Mouse (Mus musculus): Measurements from ENCODE around the gene Rtn2. TPM values are rescaled to one million over a fixed set of nuclear protein-coding genes. Genes with fewer than 3 reads are reported as not detected.

Rtn2 gene
- total RNA-seq, 2 experiments from 2014 or later = 137 to 148 TPM

DNA sequence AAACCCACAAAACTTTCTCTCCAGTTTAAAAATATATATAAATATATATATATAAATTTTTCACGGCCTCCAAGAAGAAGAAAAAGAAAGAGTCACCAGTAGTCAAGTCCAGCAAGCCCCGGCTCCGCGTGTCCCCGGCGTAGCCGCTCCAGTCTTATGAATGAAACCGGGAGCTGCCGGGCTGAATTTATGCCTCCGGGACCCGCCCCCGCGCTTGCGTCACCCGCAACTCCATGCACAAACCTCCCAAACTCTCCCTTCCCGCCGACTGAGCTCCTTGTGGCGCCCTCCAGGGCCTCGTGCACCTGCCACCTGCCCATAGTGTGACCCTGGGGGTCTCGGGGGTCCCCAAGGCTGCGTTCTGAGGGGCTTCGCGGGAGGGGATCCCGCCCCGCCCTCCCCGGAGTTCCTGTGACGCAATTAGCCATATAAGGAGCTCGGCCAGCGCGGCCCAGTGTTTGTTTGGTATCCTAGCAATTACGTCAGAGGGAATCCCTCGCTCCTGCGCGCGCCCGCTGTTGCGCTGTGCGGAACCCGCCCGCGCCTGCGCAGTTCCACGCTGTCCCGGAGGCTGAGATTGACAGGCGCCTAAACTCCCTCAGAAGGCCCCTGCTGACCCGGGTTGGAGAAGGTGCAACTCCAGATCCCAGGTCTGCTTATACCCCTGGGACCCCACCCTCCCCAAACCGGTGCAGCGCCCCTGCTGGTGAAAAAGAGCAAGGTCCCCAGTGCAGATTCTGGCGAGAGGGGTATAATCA lies 27.6 kb downstream of the Rtn2 start, which contains the start of gene Fosb:
Fosb (minus strand) TSS at position 168 of the 758 bp plus-strand sequence.
- peak; percentile 95 for DNase-seq
- intact Hi-C loops (cut with DNase I) = loop anchor here (1.0 kb wide), 1 partner anchor 22 kb away; no protein-coding TSS in a partner anchor

DNA sequence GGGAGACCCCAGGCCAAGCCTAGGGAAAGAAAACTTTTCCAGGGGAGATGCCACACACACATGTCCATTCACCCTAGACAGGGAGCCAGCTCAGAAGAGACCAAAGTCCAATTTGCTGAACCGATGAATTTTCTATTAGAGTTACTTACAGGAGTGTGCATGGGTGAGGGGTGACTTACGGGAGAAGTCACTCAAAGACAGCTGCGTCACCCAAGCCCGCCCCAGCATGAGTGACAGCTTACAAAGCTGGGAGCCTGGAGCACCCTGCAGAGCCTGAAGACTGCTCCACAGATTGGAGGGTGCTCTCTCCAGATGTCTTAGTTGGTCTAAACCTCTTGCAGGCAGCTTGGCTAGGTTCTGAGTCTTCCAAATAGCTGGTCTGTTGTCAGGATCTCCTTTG lies 29.6 kb downstream of the Rtn2 start:
- intact Hi-C loops (cut with DNase I) = no loop called here
- no peak for DNase-seq

DNA sequence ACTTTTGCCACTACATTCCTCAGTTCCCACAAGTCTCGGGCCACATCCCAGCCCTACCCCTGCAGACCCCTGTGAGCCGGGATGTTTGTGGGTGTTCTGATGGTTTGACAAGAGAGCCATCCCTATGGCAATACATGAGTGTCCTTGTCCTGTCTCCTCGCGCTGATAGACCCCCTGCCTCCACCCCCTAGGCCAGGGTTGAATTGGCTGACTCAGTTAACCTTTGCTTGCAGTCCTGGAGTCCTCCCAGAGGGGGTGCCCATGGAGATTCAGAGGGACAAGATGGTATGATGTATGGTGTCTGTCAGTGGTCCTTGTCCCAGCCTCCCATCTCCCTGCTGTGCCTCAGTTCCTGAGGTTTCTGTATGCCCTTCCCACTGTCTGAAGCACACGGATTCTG lies 31.6 kb downstream of the Rtn2 start:
- intact Hi-C loops (cut with DNase I) = no loop called here
- no peak for DNase-seq

DNA sequence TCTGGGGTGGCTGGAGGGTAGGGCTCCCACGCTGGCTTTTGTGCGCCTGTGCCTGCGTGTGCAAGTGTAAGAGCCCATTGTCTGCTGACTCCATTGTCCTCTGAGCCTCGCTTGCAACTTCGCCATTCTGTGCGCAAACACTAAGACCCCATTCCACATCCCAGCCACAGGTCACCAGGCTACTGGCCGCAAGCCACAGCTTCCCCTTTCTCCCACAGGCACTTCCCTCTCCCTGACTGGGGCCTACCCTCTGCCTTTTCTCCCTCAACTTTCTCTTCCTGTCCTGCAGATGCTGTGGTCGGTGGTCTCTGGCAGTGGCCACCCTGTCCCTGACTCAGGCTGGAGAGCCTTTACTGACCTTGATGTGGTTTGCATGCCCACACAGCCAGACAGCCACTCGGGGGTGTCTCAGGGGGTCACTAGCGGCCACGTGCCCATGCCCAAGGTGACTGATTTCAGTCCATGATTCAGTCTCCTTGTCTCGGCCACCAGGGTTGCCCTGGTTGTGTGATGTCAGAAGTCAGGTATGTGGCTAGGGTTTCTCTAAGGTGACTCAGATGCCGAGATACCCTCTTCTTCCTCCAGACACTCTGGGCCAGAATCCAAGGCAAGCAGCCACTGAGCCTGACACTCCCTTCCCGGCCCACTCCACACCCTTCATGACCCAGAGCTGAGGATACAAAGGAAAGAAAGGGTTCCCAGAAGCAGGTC lies 34.2 kb downstream of the Rtn2 start:
- intact Hi-C loops (cut with DNase I) = no loop called here
- peak in 1 of 2 experiments; percentile 57 for DNase-seq

DNA sequence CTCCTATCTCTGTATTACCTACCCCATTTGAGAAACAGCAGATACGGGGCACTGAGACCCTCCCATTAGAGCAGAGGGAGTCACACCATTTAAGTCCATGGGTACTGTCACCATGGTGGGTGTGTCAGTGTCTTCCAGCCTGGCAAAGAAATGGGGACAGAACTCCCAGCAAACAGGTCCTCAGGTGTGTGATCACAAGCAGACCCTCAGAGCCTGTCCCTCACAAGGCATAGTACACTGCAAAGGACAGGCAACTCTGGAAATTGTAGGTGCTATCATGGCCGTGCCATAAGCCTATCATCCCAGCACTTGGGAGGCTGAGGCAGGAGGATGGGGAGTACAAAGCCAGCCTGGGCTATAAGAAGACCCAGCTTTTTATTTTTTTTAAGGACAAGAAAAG lies 35.8 kb downstream of the Rtn2 start:
- DNase-seq = no peak
- intact Hi-C loops (cut with DNase I) = no loop called here

DNA sequence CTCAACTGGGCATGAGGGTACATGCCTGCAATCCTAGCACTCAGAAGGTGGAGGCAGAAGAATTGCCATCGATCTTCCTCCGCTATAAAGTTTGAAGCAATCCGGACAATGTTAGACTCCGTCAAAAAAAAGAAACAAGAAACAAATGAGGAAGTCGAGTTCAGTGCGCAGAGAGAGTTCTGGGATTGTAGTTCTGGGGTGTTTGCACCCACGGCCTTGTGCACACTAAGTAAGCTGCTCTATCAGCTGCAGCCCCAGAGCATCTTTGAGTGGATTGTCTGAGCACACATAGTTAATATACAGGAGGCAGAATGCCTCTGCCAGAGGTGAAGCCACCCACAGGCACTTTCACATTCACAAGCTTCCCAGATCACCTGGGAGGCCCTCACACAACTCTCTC lies 36.3 kb downstream of the Rtn2 start:
- intact Hi-C loops (cut with DNase I) = no loop called here

DNA sequence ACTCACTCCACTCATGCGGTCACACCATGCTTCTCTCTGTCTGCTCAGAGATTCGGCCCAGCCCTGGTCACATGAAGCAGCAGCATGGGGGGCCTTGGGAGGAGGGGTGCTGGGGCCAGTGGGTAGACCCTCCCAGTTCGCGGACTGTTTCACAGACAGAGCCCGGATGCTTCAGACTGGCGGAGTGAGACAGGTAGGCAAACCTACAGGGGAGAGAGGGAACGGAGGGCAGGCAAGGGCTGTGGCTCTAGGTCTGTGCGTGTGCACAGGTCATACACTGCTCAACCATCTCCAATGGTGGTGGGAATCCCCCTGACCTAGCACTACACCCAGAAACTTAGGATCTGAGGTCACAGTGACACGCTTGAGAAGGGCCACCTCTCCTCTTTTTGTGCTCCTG lies 37.0 kb downstream of the Rtn2 start:
- no peak for DNase-seq
- intact Hi-C loops (cut with DNase I) = no loop called here

More for the DNA sequence above, 36.3 kb downstream of the Rtn2 start:
- DNase-seq = no peak

DNA sequence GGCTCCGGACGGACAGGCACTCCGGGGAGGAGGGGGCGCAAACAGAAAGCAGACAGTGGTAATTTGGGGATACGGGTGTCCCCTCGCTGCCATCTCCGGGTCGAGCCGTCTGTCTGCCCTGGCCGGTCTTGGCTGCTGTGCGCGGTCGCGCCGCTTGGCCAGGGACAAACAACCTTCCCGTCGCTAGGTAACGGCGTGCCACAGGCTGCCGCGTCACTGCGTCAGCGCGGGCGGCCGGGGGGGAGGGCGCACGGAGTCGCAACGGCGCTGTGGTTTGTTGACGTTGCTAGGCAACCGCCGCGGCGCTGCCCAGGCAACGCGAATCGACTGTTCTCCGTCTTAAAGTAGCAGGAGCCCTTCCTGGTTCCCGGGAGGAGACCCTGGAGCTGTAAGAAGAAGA lies 37.5 kb downstream of the Rtn2 start:
- intact Hi-C loops (cut with DNase I) = no loop called here
- DNase-seq = peak; percentile 96 to 97

DNA sequence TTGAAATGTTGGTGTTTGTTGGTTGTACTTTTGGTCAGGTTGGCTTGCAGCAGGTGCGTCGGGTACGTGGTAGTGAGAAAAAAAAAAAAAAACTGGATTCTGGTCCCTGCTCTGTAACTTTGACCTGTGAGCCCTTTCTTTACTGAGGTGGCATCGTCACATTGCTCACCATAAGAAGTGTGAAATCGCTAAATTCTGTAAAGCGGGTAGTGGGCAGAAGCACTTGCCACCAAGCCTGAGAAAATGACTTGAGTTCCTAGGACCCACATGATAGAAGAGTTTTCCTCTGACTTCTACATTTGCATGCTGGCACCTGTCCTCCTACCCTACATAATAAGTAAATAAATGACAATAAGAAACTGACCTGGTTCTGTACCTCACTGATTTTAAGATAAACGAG lies 38.2 kb downstream of the Rtn2 start:
- no peak for DNase-seq
- intact Hi-C loops (cut with DNase I) = no loop called here

DNA sequence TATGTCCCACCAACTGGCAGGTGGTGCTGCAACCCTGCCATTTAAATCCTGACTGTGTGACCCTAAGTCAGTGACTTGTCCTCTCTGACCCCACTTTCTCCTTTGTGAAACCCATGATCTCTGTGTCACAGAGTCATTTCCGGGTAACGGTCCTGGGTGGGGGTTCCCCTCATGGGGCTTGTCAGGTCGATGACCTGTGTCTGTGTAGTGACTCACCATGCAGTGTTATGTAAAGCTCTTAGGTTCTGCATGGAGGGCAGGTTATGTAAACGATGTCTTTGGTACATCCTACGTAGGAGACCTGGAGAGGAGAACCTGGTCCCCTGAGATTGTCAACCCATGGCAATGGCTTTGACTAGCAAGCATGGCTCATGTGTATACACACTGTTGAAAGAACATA lies 39.0 kb downstream of the Rtn2 start:
- intact Hi-C loops (cut with DNase I) = no loop called here
- DNase-seq = no peak

DNA sequence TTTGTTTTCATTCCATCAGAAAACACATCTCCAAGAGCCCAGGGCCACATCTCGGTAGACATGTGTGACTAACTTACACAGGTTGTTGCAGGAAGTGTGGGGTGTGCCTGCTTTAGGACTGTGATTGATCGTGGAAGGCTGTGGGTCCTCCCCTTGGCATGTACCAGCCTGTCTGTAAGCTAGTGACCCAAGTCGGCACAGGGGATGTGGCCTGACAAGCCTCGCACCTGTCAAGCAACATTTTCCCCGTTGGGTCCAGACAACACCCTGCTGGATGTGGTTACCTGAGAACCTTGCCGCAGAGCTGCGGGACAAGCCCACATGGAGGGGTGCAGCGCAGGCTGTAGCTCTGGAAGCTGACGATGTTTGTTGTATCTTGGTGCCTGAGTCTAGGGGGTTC lies 40.1 kb downstream of the Rtn2 start:
- intact Hi-C loops (cut with DNase I) = no loop called here
- DNase-seq = no peak

DNA sequence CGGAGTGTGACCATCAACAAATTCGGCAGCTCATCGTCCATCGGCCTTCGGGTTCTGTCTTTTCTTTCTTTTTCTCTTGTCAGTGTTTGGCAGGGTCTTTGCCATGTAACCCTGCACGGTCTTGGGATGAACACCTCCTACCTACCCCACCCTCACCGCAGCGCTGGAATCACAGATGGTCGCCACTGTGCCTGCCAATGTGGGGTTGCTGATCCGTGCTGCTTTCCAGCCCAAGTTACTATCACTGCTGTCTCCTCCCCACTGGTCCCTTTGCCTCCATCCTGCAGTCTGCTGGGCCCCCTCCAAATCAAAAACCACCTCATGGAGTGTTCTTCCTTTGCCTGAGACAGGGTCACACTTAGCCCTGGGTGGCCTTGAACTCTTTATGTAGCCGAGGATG lies 41.8 kb downstream of the Rtn2 start:
- intact Hi-C loops (cut with DNase I) = no loop called here
- no peak for DNase-seq

DNA sequence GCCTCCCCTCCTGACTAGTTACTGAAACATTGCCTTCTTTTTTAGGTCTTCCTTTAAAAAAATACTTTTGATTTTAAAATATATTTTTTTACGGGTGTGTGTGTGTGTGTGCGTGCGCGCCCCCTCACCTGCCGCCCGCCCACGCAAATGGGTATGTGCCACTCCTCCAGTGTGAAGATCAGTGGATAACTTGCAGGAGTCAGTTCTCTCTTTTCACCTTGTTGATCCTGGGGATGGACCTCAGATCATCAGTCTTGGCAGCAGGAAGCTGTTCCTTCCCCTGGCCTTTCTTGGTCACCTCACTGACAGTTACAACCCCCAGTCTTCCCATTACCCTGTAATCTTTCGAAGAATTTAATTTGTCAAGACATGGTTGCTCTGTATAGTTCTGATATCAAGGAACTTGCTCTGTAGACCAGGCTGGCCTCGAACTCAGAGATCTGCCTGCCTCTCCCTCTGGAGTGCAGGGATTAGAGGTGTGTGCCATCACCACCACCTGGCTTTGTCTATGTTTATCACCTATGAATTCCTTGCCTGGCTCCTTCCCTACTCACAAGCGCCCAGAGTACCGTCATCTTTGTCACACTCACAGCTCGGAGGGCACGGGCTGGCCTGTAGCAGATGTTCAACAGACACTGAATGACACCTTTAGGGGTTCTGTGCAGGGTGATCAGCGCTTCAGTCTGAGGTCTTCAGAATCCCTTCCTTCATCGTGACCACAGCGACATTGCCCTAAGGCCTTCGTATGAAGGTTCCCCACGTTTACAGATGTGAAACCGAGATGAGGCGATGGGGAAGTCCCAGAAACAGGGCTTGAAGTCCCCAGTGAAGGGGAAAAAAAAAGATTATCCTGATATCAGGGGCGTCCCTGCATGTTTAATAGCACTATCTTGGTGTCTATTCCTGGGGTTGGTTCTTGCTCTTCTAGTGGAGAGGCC lies 43.1 kb downstream of the Rtn2 start:
- intact Hi-C loops (cut with DNase I) = no loop called here
- no peak for DNase-seq

DNA sequence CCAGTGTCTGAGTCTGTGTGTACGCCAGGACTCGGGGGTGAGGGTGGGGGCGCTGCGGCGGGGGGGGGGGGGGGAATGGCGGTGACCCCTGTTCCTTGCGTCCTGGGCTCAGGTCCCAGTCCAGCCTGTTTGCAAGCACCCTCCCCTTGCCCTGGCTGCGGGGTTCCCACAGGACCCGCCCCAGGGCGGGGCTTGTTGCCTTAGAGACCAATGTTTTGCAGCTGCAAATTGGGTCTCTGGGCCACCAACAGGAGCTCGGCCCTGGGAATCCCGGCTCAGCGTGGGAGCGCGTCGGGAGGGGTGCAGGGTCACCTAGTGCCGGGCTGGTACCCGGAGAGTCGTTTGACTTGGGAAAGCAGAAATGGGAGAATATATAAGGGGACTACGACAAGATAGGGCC lies 43.9 kb downstream of the Rtn2 start:
- peak; percentile 91 to 93 for DNase-seq
- intact Hi-C loops (cut with DNase I) = no loop called here

DNA sequence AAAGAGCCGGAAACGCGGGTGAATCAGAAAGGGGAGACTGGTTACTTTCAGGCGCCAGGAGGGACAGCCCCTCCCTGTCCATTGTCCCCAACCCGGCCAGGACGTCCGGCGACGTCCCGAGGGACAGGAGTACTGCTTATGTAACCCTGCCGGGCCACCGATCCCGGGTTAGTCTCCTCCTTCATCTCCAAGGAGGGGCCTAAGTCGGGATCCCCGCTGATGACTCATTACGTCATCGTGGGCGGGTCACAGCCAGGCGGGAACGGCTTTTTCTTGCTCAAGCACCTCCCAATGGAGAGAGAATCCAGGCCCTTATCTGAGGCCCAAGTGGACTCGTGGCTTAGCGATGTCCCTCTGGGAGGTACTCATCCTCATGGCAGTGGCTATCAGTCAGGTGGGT lies 44.7 kb downstream of the Rtn2 start:
- DNase-seq = peak; percentile 88 to 89
- intact Hi-C loops (cut with DNase I) = no loop called here

DNA sequence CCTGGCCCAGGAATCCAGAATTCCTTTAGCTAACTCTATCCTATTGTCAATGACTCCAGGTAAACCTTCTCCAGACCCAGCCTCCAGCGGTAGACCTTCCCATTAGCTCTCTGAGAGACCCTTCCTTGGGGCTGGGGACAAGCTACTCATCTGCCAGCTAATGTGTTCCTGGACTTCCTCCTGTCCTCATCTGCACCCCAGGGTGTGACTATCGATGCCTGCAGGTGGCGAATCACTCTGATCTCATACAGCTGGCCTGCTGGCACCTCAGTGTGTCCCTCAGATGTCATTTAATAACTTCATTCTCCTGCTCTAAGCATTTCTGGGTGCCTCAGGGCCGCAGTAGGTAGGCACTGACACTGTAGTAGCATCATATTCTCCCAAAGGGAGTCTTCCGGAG lies 45.4 kb downstream of the Rtn2 start:
- DNase-seq = no peak
- intact Hi-C loops (cut with DNase I) = no loop called here

DNA sequence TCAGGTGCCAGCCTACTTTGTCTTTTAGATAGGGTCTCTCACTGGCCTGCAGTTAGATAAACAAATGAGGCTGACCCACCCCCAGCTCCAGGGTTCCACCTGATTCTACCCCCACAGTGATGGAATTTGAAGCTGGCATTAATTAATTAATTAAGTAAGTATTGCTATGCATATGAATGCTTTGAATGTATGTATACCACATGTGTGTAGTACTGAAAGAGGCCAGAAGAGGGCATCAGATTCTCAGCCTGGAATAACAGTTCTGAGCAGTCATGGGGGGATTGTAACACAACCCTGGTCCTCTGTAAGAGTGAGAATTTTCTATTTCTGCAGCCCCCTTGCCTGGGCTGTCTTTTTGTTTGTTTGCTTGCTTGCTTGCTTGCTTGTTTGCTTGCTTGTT lies 46.0 kb downstream of the Rtn2 start:
- intact Hi-C loops (cut with DNase I) = no loop called here
- no peak for DNase-seq

DNA sequence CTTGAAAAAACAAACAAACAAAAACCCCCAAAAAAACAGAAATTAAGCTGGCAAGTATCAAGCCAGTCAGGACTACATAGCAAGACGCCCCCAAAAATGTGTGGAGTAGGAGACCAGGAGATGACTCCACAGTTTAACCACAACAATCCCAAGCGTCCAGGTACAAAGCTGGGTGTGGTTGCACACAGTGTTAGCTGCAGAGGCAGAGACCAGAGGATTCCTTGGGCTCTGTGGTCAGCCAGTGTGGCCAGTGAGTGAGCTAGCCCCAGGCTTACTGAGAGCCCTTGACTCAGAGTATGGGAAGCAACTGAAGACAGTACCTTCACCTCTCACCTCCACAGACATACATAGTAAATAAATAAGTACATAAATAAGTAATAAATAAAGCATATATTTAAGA lies 49.5 kb downstream of the Rtn2 start:
- no peak for DNase-seq
- intact Hi-C loops (cut with DNase I) = loop anchor here (1.0 kb wide), 1 partner anchor 23 kb away; no protein-coding TSS in a partner anchor

DNA sequence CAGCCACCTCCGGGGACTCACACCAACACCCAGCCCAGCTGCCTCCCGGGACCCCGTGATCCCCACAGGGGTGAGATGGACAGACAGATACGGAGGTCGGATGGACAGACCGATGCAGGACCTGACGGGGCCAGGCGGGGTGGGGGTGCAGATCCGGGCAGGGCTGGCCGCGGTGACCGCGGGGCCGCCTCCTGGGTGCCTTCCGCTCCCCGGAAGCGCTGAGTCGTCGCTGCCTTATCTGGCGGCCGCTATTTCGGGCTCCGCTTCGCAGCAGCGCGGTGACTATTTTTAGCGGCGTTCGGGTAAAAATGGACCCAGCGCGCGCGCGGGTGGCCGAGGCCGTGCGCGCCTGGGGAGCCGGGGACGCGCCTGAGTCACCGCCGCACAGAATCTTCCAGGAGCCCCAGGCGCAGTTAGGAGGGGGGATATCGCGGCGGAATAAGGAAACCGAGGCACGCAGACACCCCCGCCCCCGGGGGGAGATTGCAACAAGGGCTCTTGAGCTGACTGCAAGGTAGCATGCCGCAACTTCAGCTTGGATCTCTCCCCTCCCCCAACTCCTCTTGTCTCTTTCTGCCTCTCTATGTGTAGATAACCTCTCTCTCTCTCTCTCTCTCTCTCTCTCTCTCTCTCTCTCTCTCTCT lies 50.4 kb downstream of the Rtn2 start:
- peak; percentile 79 to 85 for DNase-seq
- intact Hi-C loops (cut with DNase I) = loop anchor here (1.0 kb wide), 1 partner anchor 24 kb away; no protein-coding TSS in a partner anchor

DNA sequence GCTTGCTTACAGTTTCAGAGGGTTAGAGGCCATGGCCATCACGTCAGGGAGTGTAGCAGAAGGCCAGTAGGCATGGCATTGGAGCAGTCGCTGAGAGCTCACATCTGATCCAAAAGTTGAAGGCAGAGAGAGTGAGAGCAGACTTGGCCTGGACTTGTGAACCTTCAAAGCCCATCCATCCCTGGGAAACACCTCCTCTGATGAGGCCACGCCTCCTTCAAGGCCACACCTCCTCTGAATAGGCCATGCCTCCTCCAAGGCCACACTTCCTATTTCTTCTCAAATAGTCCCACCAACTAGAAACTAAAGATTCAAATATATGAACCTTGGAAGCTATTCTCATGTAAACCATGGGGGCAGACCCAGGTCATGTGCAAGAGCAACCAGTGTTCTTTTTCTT lies 53.2 kb downstream of the Rtn2 start:
- intact Hi-C loops (cut with DNase I) = no loop called here
- DNase-seq = no peak

Measured in heart, postnatal 36 days (tissue).